Comparison of ENCODE assay signal across 31 mouse cellular contexts in genomic region chr2:28120342-28120741, GRCm38 (mm10). TPM values are rescaled to one million over a fixed set of nuclear protein-coding genes. Genes with fewer than 3 reads are reported as not detected.
DNase-seq lines count a peak whose midpoint lies in the region; ATAC-seq and TF ChIP-seq lines count a peak whose summit lies in the region.
"Had no signal": no experiment of that assay in that cellular context is flagged by ENCODE, and none has a peak within 500 bp of the region (broad histone marks: within the 10 kb centered on the region; RNA-seq: fewer than 3 reads in every experiment).

No protein-coding gene starts in this region.

- H3K4me2 ChIP-seq in intestine, postnatal 0 days (replicated peaks; ENCODE audit: low read depth) = no peak overlapping the region
- no peak overlapping the region for H3K4me2 ChIP-seq in intestine, embryonic 16.5 days (ENCODE audit: low read depth, low read length)
- no peak overlapping the region for H3K4me2 ChIP-seq in lung, postnatal 0 days (replicated peaks; ENCODE audit: low read depth, low read length)
- H3K4me2 ChIP-seq in neural tube, embryonic 15.5 days = no peak overlapping the region
- H3K4me2 ChIP-seq in kidney, embryonic 16.5 days (replicated peaks; ENCODE audit: low read depth, low read length) = no peak overlapping the region
- H3K4me2 ChIP-seq: embryonic facial prominence, embryonic 15.5 days; forebrain, embryonic 13.5 days; heart, embryonic 11.5 days; hindbrain, embryonic 14.5 days; lung, embryonic 15.5 days; midbrain, embryonic 13.5 days; neural tube, embryonic 13.5 days; stomach, embryonic 15.5 days had no signal

- no peaks in the 10 kb centered on the region for H3K9me3 ChIP-seq in intestine, postnatal 0 days (ENCODE audit: control insufficient read depth)
- H3K9me3 ChIP-seq in intestine, embryonic 16.5 days (ENCODE audit: control insufficient read depth, low read length) = no peaks in the 10 kb centered on the region
- no peaks in the 10 kb centered on the region for H3K9me3 ChIP-seq in lung, postnatal 0 days (ENCODE audit: low read length)
- no peaks in the 10 kb centered on the region for H3K9me3 ChIP-seq in neural tube, embryonic 15.5 days (replicated peaks)
- H3K9me3 ChIP-seq in kidney, embryonic 16.5 days (ENCODE audit: low read length) = no peaks in the 10 kb centered on the region
- H3K9me3 ChIP-seq: embryonic facial prominence, embryonic 15.5 days; lung, embryonic 15.5 days; neural tube, embryonic 13.5 days; stomach, embryonic 15.5 days had no signal

- TF ChIP-seq CTCF in intestine, postnatal 0 days (IDR thresholded peaks at IDR 0.05; ENCODE audit: low read depth) = peak; percentile 11; the same call in 1 of the 2 replicates
- TF ChIP-seq CTCF in lung, postnatal 0 days (IDR thresholded peaks at IDR 0.05) = 0 out of 2 replicates have a peak, but pooled peaks have one; percentile 18

- H3K4me3 ChIP-seq in intestine, postnatal 0 days (ENCODE audit: low read depth, low read length) = no peak overlapping the region
- H3K4me3 ChIP-seq in intestine, embryonic 16.5 days (ENCODE audit: low read length) = no peak overlapping the region
- no peak overlapping the region for H3K4me3 ChIP-seq in lung, postnatal 0 days (ENCODE audit: low read depth, low read length)
- no peak overlapping the region for H3K4me3 ChIP-seq in neural tube, embryonic 15.5 days (replicated peaks)
- no peak overlapping the region for H3K4me3 ChIP-seq in kidney, embryonic 16.5 days (ENCODE audit: low read length)
- H3K4me3 ChIP-seq: embryonic facial prominence, embryonic 10.5 days; embryonic facial prominence, embryonic 15.5 days; forebrain, embryonic 13.5 days; lung, embryonic 15.5 days; midbrain, embryonic 13.5 days; neural tube, embryonic 13.5 days; stomach, embryonic 15.5 days had no signal

- no peaks in the 10 kb centered on the region for H3K36me3 ChIP-seq in intestine, postnatal 0 days (ENCODE audit: control insufficient read depth, insufficient read depth)
- no peaks in the 10 kb centered on the region for H3K36me3 ChIP-seq in intestine, embryonic 16.5 days (ENCODE audit: control insufficient read depth, insufficient read depth, low read length)
- H3K36me3 ChIP-seq in lung, postnatal 0 days (ENCODE audit: insufficient read depth, low read length) = no peaks in the 10 kb centered on the region
- H3K36me3 ChIP-seq in neural tube, embryonic 15.5 days = no peaks in the 10 kb centered on the region
- no peaks in the 10 kb centered on the region for H3K36me3 ChIP-seq in kidney, embryonic 16.5 days (ENCODE audit: insufficient read depth, low read length)
- H3K36me3 ChIP-seq: embryonic facial prominence, embryonic 10.5 days; embryonic facial prominence, embryonic 15.5 days; lung, embryonic 15.5 days; midbrain, embryonic 13.5 days; neural tube, embryonic 13.5 days; stomach, embryonic 15.5 days had no signal

- no peaks in the 10 kb centered on the region for H3K27me3 ChIP-seq in intestine, postnatal 0 days (replicated peaks; ENCODE audit: control insufficient read depth, insufficient read depth, low read length)
- H3K27me3 ChIP-seq in intestine, embryonic 16.5 days (replicated peaks; ENCODE audit: control insufficient read depth, insufficient read depth, low read length) = no peaks in the 10 kb centered on the region
- no peaks in the 10 kb centered on the region for H3K27me3 ChIP-seq in lung, postnatal 0 days (replicated peaks; ENCODE audit: insufficient read depth, low read length)
- H3K27me3 ChIP-seq in neural tube, embryonic 15.5 days (replicated peaks) = no peaks in the 10 kb centered on the region
- H3K27me3 ChIP-seq in kidney, embryonic 16.5 days (ENCODE audit: insufficient read depth, low read length) = no peaks in the 10 kb centered on the region
- H3K27me3 ChIP-seq: embryonic facial prominence, embryonic 15.5 days; forebrain, embryonic 13.5 days; midbrain, embryonic 13.5 days; stomach, embryonic 15.5 days had no signal

- H3K9ac ChIP-seq in intestine, postnatal 0 days (ENCODE audit: low read depth, low read length) = no peak overlapping the region
- H3K9ac ChIP-seq in intestine, embryonic 16.5 days (ENCODE audit: low read depth, low read length) = no peak overlapping the region
- H3K9ac ChIP-seq in lung, postnatal 0 days (replicated peaks; ENCODE audit: low read depth) = no peak overlapping the region
- H3K9ac ChIP-seq in neural tube, embryonic 15.5 days (replicated peaks) = no peak overlapping the region
- H3K9ac ChIP-seq in kidney, embryonic 16.5 days (replicated peaks; ENCODE audit: low read length) = no peak overlapping the region
- H3K9ac ChIP-seq: embryonic facial prominence, embryonic 15.5 days; forebrain, embryonic 13.5 days; hindbrain, embryonic 14.5 days; lung, embryonic 15.5 days; midbrain, embryonic 13.5 days; neural tube, embryonic 13.5 days; stomach, embryonic 15.5 days had no signal

- no peaks in the 10 kb centered on the region; the same call in 1 of the 2 replicates for H3K4me1 ChIP-seq in intestine, postnatal 0 days (replicated peaks; ENCODE audit: control insufficient read depth, insufficient read depth, low read length)
- H3K4me1 ChIP-seq in intestine, embryonic 16.5 days (ENCODE audit: control insufficient read depth, insufficient read depth, low read length) = no peaks in the 10 kb centered on the region
- H3K4me1 ChIP-seq in lung, postnatal 0 days (ENCODE audit: insufficient read depth, low read depth, low read length) = no peaks in the 10 kb centered on the region
- peaks cover 23% of the 10 kb centered on the region for H3K4me1 ChIP-seq in neural tube, embryonic 15.5 days
- no peaks in the 10 kb centered on the region for H3K4me1 ChIP-seq in kidney, embryonic 16.5 days (ENCODE audit: insufficient read depth, low read length)
- H3K4me1 ChIP-seq: embryonic facial prominence, embryonic 15.5 days; lung, embryonic 15.5 days; stomach, embryonic 15.5 days had no signal

- no peak for TF ChIP-seq EP300 in lung, postnatal 0 days (IDR thresholded peaks at IDR 0.05)

- 93% methylated on average over 9 of the region's 9 CpGs for WGBS in intestine, postnatal 0 days
- 95% methylated on average over 9 of the region's 9 CpGs for WGBS in intestine, embryonic 16.5 days
- WGBS in lung, postnatal 0 days = 94% methylated on average over 9 of the region's 9 CpGs
- WGBS in neural tube, embryonic 15.5 days = 93% methylated on average over 9 of the region's 9 CpGs
- 95% methylated on average over 9 of the region's 9 CpGs for WGBS in kidney, embryonic 16.5 days

- no peak for ATAC-seq in intestine, postnatal 0 days
- ATAC-seq in intestine, embryonic 16.5 days = no peak
- no peak for ATAC-seq in lung, postnatal 0 days
- no peak for ATAC-seq in neural tube, embryonic 15.5 days (ENCODE audit: low FRiP score)
- no peak for ATAC-seq in kidney, embryonic 16.5 days (ENCODE audit: low FRiP score, low TSS enrichment)
- ATAC-seq: forebrain, embryonic 13.5 days; inflammation-experienced regulatory T-cells, adult 6 months; midbrain, embryonic 13.5 days had no signal

- DNase-seq in lung, postnatal 0 days (ENCODE audit: low spot score) = no peak
- DNase-seq in lung, postnatal 10 days = no peak
- DNase-seq in adipocyte (ENCODE audit: low spot score) = peak; percentile 11
- no peak for DNase-seq in kidney, adult 8-10 months
- DNase-seq: adrenal gland, postnatal 36 days; cerebellum, adult 2 months; cerebellum, postnatal 14 days; gastrocnemius, postnatal 14 days; heart, adult 11 months; heart, postnatal 4 days; kidney, adult 2 months; kidney, postnatal 14 days; thymus, postnatal 14 days had no signal

- no peak overlapping the region for H3K27ac ChIP-seq in intestine, postnatal 0 days (ENCODE audit: low read depth, low read length)
- no peak overlapping the region for H3K27ac ChIP-seq in intestine, embryonic 16.5 days (ENCODE audit: low read length)
- no peak overlapping the region for H3K27ac ChIP-seq in lung, postnatal 0 days (ENCODE audit: low read length)
- H3K27ac ChIP-seq in neural tube, embryonic 15.5 days (replicated peaks) = no peak overlapping the region
- no peak overlapping the region for H3K27ac ChIP-seq in kidney, embryonic 16.5 days (ENCODE audit: low read length)
- H3K27ac ChIP-seq: embryonic facial prominence, embryonic 10.5 days; embryonic facial prominence, embryonic 15.5 days; forebrain, embryonic 13.5 days; hindbrain, embryonic 14.5 days; lung, embryonic 15.5 days; macrophage; midbrain, embryonic 13.5 days; stomach, embryonic 15.5 days had no signal

RNA-seq across cellular contexts. Expression of gene Fcnb, which starts 35.7 kb away (rescaled TPM):
- not detected in 2 replicates for polyA plus RNA-seq in intestine, postnatal 0 days (2015; fragmentation: Nextera tagmentation; extraction: Ambion mirVana)
- polyA plus RNA-seq in intestine, embryonic 16.5 days (2015; fragmentation: Nextera tagmentation; extraction: Ambion mirVana) = 0.42 and 1.0 TPM in 2 replicates
- 0.50 and 1.1 TPM in 2 replicates for polyA plus RNA-seq in lung, postnatal 0 days (2015; fragmentation: Nextera tagmentation; extraction: Ambion mirVana)
- 0.52 TPM in 1 of 2 replicates, not detected in the other for polyA plus RNA-seq in neural tube, embryonic 15.5 days (2015; fragmentation: Nextera tagmentation; extraction: Ambion mirVana)
- polyA plus RNA-seq in kidney, embryonic 16.5 days (2015; fragmentation: Nextera tagmentation; extraction: Ambion mirVana) = 0.40 TPM in 1 of 2 replicates, not detected in the other
- polyA plus RNA-seq: cerebellum, adult 2 months; embryonic facial prominence, embryonic 10.5 days; forebrain, embryonic 13.5 days; inflammation-experienced regulatory T-cells, adult 6 months; kidney, adult 2 months; liver, adult 2 months; midbrain, embryonic 13.5 days; small intestine, adult 2 months; urinary bladder, adult 2 months had no signal
